Mouse (Mus musculus) CH12.LX (cell line): Measurements from ENCODE around the gene Ppil1. TPM values are rescaled to one million over a fixed set of nuclear protein-coding genes. Genes with fewer than 3 reads are reported as not detected.

Experiments
- DNase-seq: peaks from one replicate; pipeline ENCODE4 v3.0.0-alpha.2; 2013; ENCODE audit errors: extremely low read depth
- H3K27ac ChIP-seq: 2 replicates; pipeline ENCODE4 v1.5.1; 2012; ENCODE audit warnings: low read depth, mild to moderate bottlenecking, control low read depth, moderate library complexity; ENCODE audit not compliant: insufficient read depth
- H3K27me3 ChIP-seq: replicated peaks from 2 replicates; pipeline ENCODE3; 2012; ENCODE audit warnings: inconsistent platforms
- H3K36me3 ChIP-seq, 2 experiments: replicated peaks in 1 of 2; 2 replicates each; pipeline versions ENCODE3 to v1.6.1; 2012; ENCODE audit warnings: inconsistent platforms in 1 of 2, low read length in 1 of 2, mild to moderate bottlenecking in 1 of 2, mixed read lengths in 1 of 2, moderate library complexity in 1 of 2; ENCODE audit not compliant: control insufficient read depth in 1 of 2, insufficient read depth in 1 of 2
- H3K4me1 ChIP-seq, 2 experiments: 2 replicates each; pipeline ENCODE4 v1.6.1; 2012; ENCODE audit warnings: inconsistent platforms in 1 of 2, moderate library complexity in 1 of 2; ENCODE audit not compliant: insufficient read depth in 2 of 2, control insufficient read depth in 1 of 2
- H3K4me2 ChIP-seq: 2 replicates; pipeline ENCODE4 v1.6.1; 2012; ENCODE audit warnings: low read depth, mild to moderate bottlenecking, control low read depth; ENCODE audit not compliant: poor library complexity, insufficient read depth, severe bottlenecking
- H3K4me3 ChIP-seq, 3 experiments: fragments of 150-350 bp in 1 of 3; sonication (generic) in 1 of 3; replicated peaks in 1 of 3; 2 replicates each; pipeline versions ENCODE3 to v1.5.1; 2011 to 2012; ENCODE audit warnings: low read depth in 2 of 3, low read length in 2 of 3, mild to moderate bottlenecking in 2 of 3, moderate library complexity in 2 of 3, control low read depth in 1 of 3, improper control_type of control experiment in 1 of 3, inconsistent platforms in 1 of 3, mixed read lengths in 1 of 3; ENCODE audit not compliant: poor library complexity in 1 of 3
- H3K79me2 ChIP-seq: replicated peaks from 2 replicates; pipeline ENCODE4 v1.6.1; 2012; ENCODE audit warnings: mild to moderate bottlenecking, moderate library complexity; ENCODE audit not compliant: control insufficient read depth, poor library complexity, insufficient read depth, severe bottlenecking; ENCODE audit errors: extremely low read depth
- H3K9ac ChIP-seq: 2 replicates; pipeline ENCODE4 v1.6.1; 2012; ENCODE audit warnings: low read depth, mild to moderate bottlenecking, control low read depth, moderate library complexity; ENCODE audit not compliant: insufficient read depth
- H3K9me3 ChIP-seq: replicated peaks from 2 replicates; pipeline ENCODE3; 2012; ENCODE audit warnings: low read length, inconsistent platforms, mixed read lengths
- BHLHE40 ChIP-seq: IDR thresholded peaks from 2 replicates; pipeline ENCODE4 v1.6.1; 2011; ENCODE audit warnings: mild to moderate bottlenecking, low read depth, low read length, improper control_type of control experiment
- CHD2 ChIP-seq: IDR thresholded peaks from 2 replicates; pipeline ENCODE4 v1.6.1; 2011; ENCODE audit warnings: low read length, improper control_type of control experiment
- CTCF ChIP-seq, 2 experiments: IDR thresholded peaks in 1 of 2; conservative IDR thresholded peaks in 1 of 2; 2 replicates each; pipeline ENCODE4 v1.5.1; 2011 to 2012; ENCODE audit warnings: low read depth in 2 of 2, low read length in 2 of 2, improper control_type of control experiment in 1 of 2, inconsistent platforms in 1 of 2, mild to moderate bottlenecking in 1 of 2, moderate library complexity in 1 of 2
- E2F4 ChIP-seq: IDR thresholded peaks from 2 replicates; pipeline ENCODE4 v1.6.1; 2011; ENCODE audit warnings: low read depth, low read length, improper control_type of control experiment; ENCODE audit not compliant: insufficient replicate concordance
- ELF1 ChIP-seq: IDR thresholded peaks from 2 replicates; pipeline ENCODE4 v1.6.1; 2014; ENCODE audit warnings: low read depth, mild to moderate bottlenecking, inconsistent platforms, low read length, improper control_type of control experiment
- ETS1 ChIP-seq: conservative IDR thresholded peaks from 2 replicates; pipeline ENCODE4 v1.6.1; 2012; ENCODE audit warnings: low read depth, mild to moderate bottlenecking, inconsistent platforms, low read length, improper control_type of control experiment, moderate library complexity
- GABPA ChIP-seq: IDR thresholded peaks from 2 replicates; pipeline ENCODE4 v1.6.1; 2012; ENCODE audit warnings: low read depth, low read length, improper control_type of control experiment, inconsistent platforms; ENCODE audit not compliant: insufficient replicate concordance
- HCFC1 ChIP-seq: IDR thresholded peaks from 2 replicates; pipeline ENCODE4 v1.6.1; 2012; ENCODE audit warnings: low read depth, mild to moderate bottlenecking, inconsistent platforms, low read length, improper control_type of control experiment
- IRF4 ChIP-seq: IDR thresholded peaks from 2 replicates; pipeline ENCODE4 v1.6.1; 2014; ENCODE audit warnings: low read depth, mild to moderate bottlenecking, inconsistent platforms, low read length, improper control_type of control experiment
- JUN ChIP-seq: IDR thresholded peaks from 2 replicates; pipeline ENCODE4 v1.6.1; 2011; ENCODE audit warnings: low read depth, mild to moderate bottlenecking, low read length, improper control_type of control experiment, moderate library complexity; ENCODE audit not compliant: insufficient read depth
- JUND ChIP-seq: conservative IDR thresholded peaks from 2 replicates; pipeline ENCODE4 v1.6.1; 2011; ENCODE audit warnings: low read depth, low read length, improper control_type of control experiment
- MAFK ChIP-seq: IDR thresholded peaks from 2 replicates; pipeline ENCODE4 v1.6.1; 2011; ENCODE audit warnings: low read length, improper control_type of control experiment; ENCODE audit not compliant: insufficient replicate concordance
- MAX ChIP-seq: IDR thresholded peaks from 2 replicates; pipeline ENCODE4 v1.6.1; 2011; ENCODE audit warnings: low read length, improper control_type of control experiment
- MAZ ChIP-seq: IDR thresholded peaks from 2 replicates; pipeline ENCODE4 v1.6.1; 2012; ENCODE audit warnings: low read depth, mild to moderate bottlenecking, inconsistent platforms, low read length, improper control_type of control experiment, moderate library complexity
- MYC ChIP-seq: IDR thresholded peaks from 2 replicates; pipeline ENCODE4 v1.6.1; 2011; ENCODE audit warnings: low read depth, mild to moderate bottlenecking, improper control_type of control experiment, low read length
- NELFE ChIP-seq: IDR thresholded peaks from 2 replicates; pipeline ENCODE4 v1.6.1; 2011; ENCODE audit warnings: low read depth, low read length, improper control_type of control experiment
- NRF1 ChIP-seq: IDR thresholded peaks from 2 replicates; pipeline ENCODE4 v1.6.1; 2014; ENCODE audit warnings: low read depth, mild to moderate bottlenecking, inconsistent platforms, low read length, improper control_type of control experiment, moderate library complexity
- POLR2A ChIP-seq: IDR thresholded peaks from 2 replicates; pipeline ENCODE4 v1.6.1; 2011; ENCODE audit warnings: low read depth, mild to moderate bottlenecking, improper control_type of control experiment, low read length
- POLR2AphosphoS2 ChIP-seq: IDR thresholded peaks from 2 replicates; pipeline ENCODE4 v1.6.1; 2011; ENCODE audit warnings: low read depth, low read length, improper control_type of control experiment
- RAD21 ChIP-seq: IDR thresholded peaks from 2 replicates; pipeline ENCODE4 v1.6.1; 2011; ENCODE audit warnings: low read depth, mild to moderate bottlenecking, low read length, improper control_type of control experiment, moderate library complexity
- RCOR1 ChIP-seq: conservative IDR thresholded peaks from 2 replicates; pipeline ENCODE4 v1.6.1; 2012; ENCODE audit warnings: low read depth, mild to moderate bottlenecking, inconsistent platforms, low read length, improper control_type of control experiment
- SIN3A ChIP-seq: IDR thresholded peaks from 2 replicates; pipeline ENCODE4 v1.6.1; 2012; ENCODE audit warnings: low read length, improper control_type of control experiment, inconsistent platforms
- SMC3 ChIP-seq: IDR thresholded peaks from 2 replicates; pipeline ENCODE4 v1.6.1; 2011; ENCODE audit warnings: low read depth, low read length, improper control_type of control experiment
- TBP ChIP-seq: conservative IDR thresholded peaks from 2 replicates; pipeline ENCODE4 v1.6.1; 2011; ENCODE audit warnings: low read depth, low read length, improper control_type of control experiment
- UBTF ChIP-seq: IDR thresholded peaks from 2 replicates; pipeline ENCODE4 v1.6.1; 2012; ENCODE audit warnings: low read depth, mild to moderate bottlenecking, inconsistent platforms, low read length, improper control_type of control experiment, moderate library complexity
- USF2 ChIP-seq: conservative IDR thresholded peaks from 2 replicates; pipeline ENCODE4 v1.6.1; 2011; ENCODE audit warnings: low read depth, low read length, improper control_type of control experiment
- ZMIZ1 ChIP-seq: IDR thresholded peaks from 2 replicates; pipeline ENCODE4 v1.6.1; 2012; ENCODE audit warnings: low read depth, mild to moderate bottlenecking, inconsistent platforms, low read length, improper control_type of control experiment
- ZNF384 ChIP-seq: IDR thresholded peaks from 2 replicates; pipeline ENCODE4 v1.6.1; 2012; ENCODE audit warnings: low read depth, low read length, improper control_type of control experiment, inconsistent platforms
- dilution Hi-C: fragments of 300-500 bp; cut with MboI; formaldehyde crosslinking; loops from 2 replicates; pipeline ENCODE4 v1.14.3; 2020; ENCODE audit warnings: low sequenced_read_pairs; ENCODE audit not compliant: extremely low pct_unique_long_range_greater_than_20kb, extremely low pct_ligation_motif_present
- in situ Hi-C: fragments of 300-500 bp; cut with MboI; formaldehyde crosslinking; loops from 3 replicates; pipeline ENCODE4 v1.14.3; 2019; ENCODE audit warnings: low sequenced_read_pairs, low pct_ligation_motif_present, low pct_unique_long_range_greater_than_20kb, mixed read lengths
- polyA plus RNA-seq: library from polyadenylated mRNA; unstranded; fragments of >175 nt; gene quantifications from 2 replicates; pipeline ENCODE4 v1.2.1, GENCODE M21; 2012; ENCODE audit warnings: low read depth; ENCODE audit not compliant: insufficient read length
- total RNA-seq, 2 experiments: library from RNA; depleted of rRNA; stranded (reverse); fragments of 300-350 nt in 1 of 2; fragments of >200 nt in 1 of 2; gene quantifications; 2 replicates each; pipeline ENCODE4 v1.2.3; 2012 to 2014

Gene Ppil1
- total and polyA plus RNA-seq, 3 experiments: 97.2 to 143 (median 107) TPM

- Histone ChIP-seq H3K4me1 (peaks cover 3 to 38% of the 10 kb centered on the region in 2 experiments; a peak in 2 of 4 replicates), H3K4me2 (no peak overlapping the region)
- in situ Hi-C loops: no loop called here
- TF ChIP-seq SMC3 (no peak), ZNF384 (no peak), JUND (no peak), ELF1 (no peak), TBP (no peak), BHLHE40 (no peak), RCOR1 (no peak), NRF1 (no peak), E2F4 (no peak), IRF4 (no peak), CHD2 (no peak), ZMIZ1 (no peak), MAX (no peak), POLR2A (no peak), RAD21 (no peak), USF2 (no peak)
- TF ChIP-seq, all 38 proteins: peak for 0
- no peaks in the 10 kb centered on the region for H3K9me3 ChIP-seq
- H3K36me3 ChIP-seq: no peaks in the 10 kb centered on the region
- peaks cover 5% of the 10 kb centered on the region for H3K27me3 ChIP-seq
- no peaks in the 10 kb centered on the region for H3K79me2 ChIP-seq
- DNase-seq: no peak
- no peak overlapping the region for H3K27ac ChIP-seq
- H3K9ac ChIP-seq: no peak overlapping the region
- no peak overlapping the region for H3K4me3 ChIP-seq
- dilution Hi-C loops: no loop called here
These were observed 47.9 kb downstream of the Ppil1 start for GRCm38 (mm10) chr17:29216078-29216477.

- in situ Hi-C loops (no loop called here), dilution Hi-C loops (no loop called here)
- DNase-seq: no peak
- no peaks in the 10 kb centered on the region for H3K36me3 ChIP-seq
- no peak for TF ChIP-seq NELFE
- TF ChIP-seq SIN3A: no peak
- TF ChIP-seq MAFK: no peak
- no peak for TF ChIP-seq CHD2
- TF ChIP-seq POLR2AphosphoS2: no peak
- no peak for TF ChIP-seq GABPA
- TF ChIP-seq ELF1: no peak
- no peak for TF ChIP-seq HCFC1
- TF ChIP-seq MYC: no peak
- TF ChIP-seq SMC3: no peak
- no peak for TF ChIP-seq TBP
- no peak for TF ChIP-seq IRF4
- TF ChIP-seq JUN: no peak
- TF ChIP-seq NRF1: no peak
- TF ChIP-seq MAX: no peak
- TF ChIP-seq MAZ: no peak
- no peak for TF ChIP-seq ZNF384
- TF ChIP-seq UBTF: no peak
- no peak for TF ChIP-seq ETS1
- TF ChIP-seq CTCF (conservative IDR thresholded peaks at IDR 0.05 in 1 of 2, IDR thresholded peaks at IDR 0.05 in 1 of 2; ENCODE audit: low read depth in 2 of 2, low read length in 2 of 2): no peak
- no peaks in the 10 kb centered on the region for H3K79me2 ChIP-seq
- H3K4me2 ChIP-seq: no peak overlapping the region
- H3K27me3 ChIP-seq: peaks cover 5% of the 10 kb centered on the region
- H3K4me1 ChIP-seq: peaks cover 3 to 38% of the 10 kb centered on the region in 2 experiments; a peak in 2 of 4 replicates
- H3K27ac ChIP-seq: no peak overlapping the region
- no peaks in the 10 kb centered on the region for H3K9me3 ChIP-seq
- H3K4me3 ChIP-seq: no peak overlapping the region
- no peak overlapping the region for H3K9ac ChIP-seq
These were observed 49.3 kb downstream of the Ppil1 start for GRCm38 (mm10) chr17:29214655-29215054.
